Comparison of ENCODE assay signal across 22 mouse cellular contexts in genomic region chr8:115612119-115612518, GRCm38 (mm10).
A peak's percentile ranks its signal among the peaks of the same experiment; 100 is the strongest.
DNase-seq lines count a peak whose midpoint lies in the region; ATAC-seq and TF ChIP-seq lines count a peak whose summit lies in the region.
"Had no signal": no experiment of that assay in that cellular context is flagged by ENCODE, and none has a peak within 500 bp of the region (broad histone marks: within the 10 kb centered on the region; RNA-seq: fewer than 3 reads in every experiment).

No protein-coding gene starts in this region.

- peaks cover 47% of the 10 kb centered on the region for H3K4me1 ChIP-seq in bone marrow macrophage, adult 2 months (ENCODE audit: control insufficient read depth, insufficient read depth, low read length)
- H3K4me1 ChIP-seq in forebrain, embryonic 13.5 days = no peaks in the 10 kb centered on the region
- H3K4me1 ChIP-seq: embryonic facial prominence, embryonic 13.5 days; heart, embryonic 15.5 days; limb, embryonic 10.5 days; liver, embryonic 13.5 days; neural tube, embryonic 12.5 days had no signal

- no peak overlapping the region for H3K9ac ChIP-seq in forebrain, embryonic 13.5 days
- H3K9ac ChIP-seq: embryonic facial prominence, embryonic 13.5 days; forebrain, postnatal 0 days; heart, embryonic 15.5 days; liver, embryonic 13.5 days; neural tube, embryonic 12.5 days had no signal

- intact Hi-C loops in heart, postnatal 36 days (cut with DNase I) = no loop called here

- H3K36me3 ChIP-seq in macrophage (ENCODE audit: inconsistent target) = no peaks in the 10 kb centered on the region
- H3K36me3 ChIP-seq in forebrain, embryonic 13.5 days (ENCODE audit: poor library complexity, severe bottlenecking) = no peaks in the 10 kb centered on the region
- H3K36me3 ChIP-seq: embryonic facial prominence, embryonic 13.5 days; heart, embryonic 15.5 days; limb, embryonic 10.5 days; liver, embryonic 13.5 days; neural tube, embryonic 12.5 days had no signal

- no peak for TF ChIP-seq CTCF in bone marrow macrophage, adult 2 months (IDR thresholded peaks at IDR 0.05; ENCODE audit: low read depth, low read length)

- 35% methylated on average over 3 of the region's 3 CpGs for WGBS in macrophage (ENCODE audit: missing documents)
- 76% methylated on average over 3 of the region's 3 CpGs for WGBS in forebrain, embryonic 13.5 days

- no peak overlapping the region for H3K4me3 ChIP-seq in bone marrow macrophage, adult 2 months (ENCODE audit: insufficient read depth, low read length)
- no peak overlapping the region for H3K4me3 ChIP-seq in macrophage (ENCODE audit: inconsistent target)
- no peak overlapping the region for H3K4me3 ChIP-seq in forebrain, embryonic 13.5 days
- H3K4me3 ChIP-seq: embryonic facial prominence, embryonic 13.5 days; heart, embryonic 15.5 days; limb, embryonic 10.5 days; liver, embryonic 13.5 days; neural tube, embryonic 12.5 days had no signal

- no peak for TF ChIP-seq POLR2A in bone marrow macrophage, adult 2 months (IDR thresholded peaks at IDR 0.05; ENCODE audit: borderline replicate concordance, low read depth, low read length)

- H3K79me2 ChIP-seq in macrophage (ENCODE audit: inconsistent target) = no peaks in the 10 kb centered on the region

- DNase-seq in heart, adult 9 months (ENCODE audit: low spot score in 2 of 2) = peak; percentile 16 to 65
- DNase-seq in heart, postnatal 36 days = no peak
- DNase-seq in left cerebral cortex, adult 11 months (ENCODE audit: low spot score) = peak; percentile 18
- DNase-seq in left cerebral cortex, adult 18-20 months (ENCODE audit: low spot score in 2 of 2) = no peak
- no peak for DNase-seq in right cerebral cortex, postnatal 4 days
- DNase-seq: adrenal gland, postnatal 36 days; B cell, adult 2 months; cerebellum, adult 2 months; forebrain, postnatal 0 days; kidney, adult 11 months; kidney, postnatal 25 days; liver, embryonic 13.5 days; right cerebral cortex, adult 18-20 months; thymus, postnatal 25 days had no signal

- peak overlapping the region; percentile 98 for H3K27ac ChIP-seq in bone marrow macrophage, adult 2 months (ENCODE audit: insufficient read depth, low read depth, low read length)
- peak overlapping the region; percentile 95 for H3K27ac ChIP-seq in macrophage
- no peak overlapping the region for H3K27ac ChIP-seq in forebrain, embryonic 13.5 days
- H3K27ac ChIP-seq: embryonic facial prominence, embryonic 13.5 days; heart, embryonic 15.5 days; limb, embryonic 10.5 days; liver, embryonic 13.5 days; neural tube, embryonic 12.5 days had no signal

- no peaks in the 10 kb centered on the region for H3K27me3 ChIP-seq in forebrain, embryonic 13.5 days
- H3K27me3 ChIP-seq: embryonic facial prominence, embryonic 13.5 days; heart, embryonic 15.5 days; liver, embryonic 13.5 days; neural tube, embryonic 12.5 days had no signal

- H3K4me2 ChIP-seq in forebrain, embryonic 13.5 days = no peak overlapping the region
- H3K4me2 ChIP-seq: embryonic facial prominence, embryonic 13.5 days; heart, embryonic 15.5 days; liver, embryonic 13.5 days; midbrain, embryonic 11.5 days; neural tube, embryonic 12.5 days had no signal

- no peaks in the 10 kb centered on the region for H3K9me3 ChIP-seq in forebrain, embryonic 13.5 days (replicated peaks)
- H3K9me3 ChIP-seq: embryonic facial prominence, embryonic 13.5 days; heart, embryonic 15.5 days; limb, embryonic 10.5 days; liver, embryonic 13.5 days; neural tube, embryonic 12.5 days had no signal

- ATAC-seq in forebrain, embryonic 13.5 days = no peak
- ATAC-seq: forebrain, postnatal 0 days had no signal

Comparison
In these comparisons a context has a peak if more than half of its experiments do, and no peak if none do; other contexts are left out.
1. DNase-seq: peak in heart, adult 9 months (2 of 2) and left cerebral cortex, adult 11 months (single experiment); none in heart, postnatal 36 days (0 of 2), left cerebral cortex, adult 18-20 months (0 of 2) and right cerebral cortex, postnatal 4 days (single experiment).